ENCODE assay signal across 25 mouse cellular contexts in the genomic region with DNA sequence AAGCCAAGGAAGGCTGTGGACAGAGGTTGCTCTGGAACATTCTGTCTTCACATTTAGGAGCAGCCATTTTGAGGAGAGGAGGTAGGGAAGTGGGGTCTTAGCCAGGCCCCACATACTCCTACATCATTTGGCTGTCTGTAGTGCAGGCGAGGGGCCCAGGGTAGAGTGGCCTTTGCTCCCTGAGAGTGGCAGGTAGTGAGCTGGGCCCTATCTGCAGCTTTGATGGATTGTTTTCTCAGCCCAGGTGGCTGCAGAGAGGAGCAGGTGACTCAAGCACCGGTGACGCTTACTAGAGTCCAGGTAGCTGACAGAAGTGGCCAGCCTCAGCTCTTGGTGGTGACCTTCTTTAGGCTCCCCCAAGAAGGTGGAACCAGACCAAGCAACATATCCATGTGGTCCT. TPM values are rescaled to one million over a fixed set of nuclear protein-coding genes. Genes with fewer than 3 reads are reported as not detected.
DNase-seq lines count a peak whose midpoint lies in the region; ATAC-seq lines count a peak whose summit lies in the region.
"Had no signal": no experiment of that assay in that cellular context is flagged by ENCODE, and none has a peak within 500 bp of the region (broad histone marks: within the 10 kb centered on the region; RNA-seq: fewer than 3 reads in every experiment).

No protein-coding gene starts in this region.

- WGBS in intestine, embryonic 16.5 days = 64% methylated on average over 3 of the region's 3 CpGs
- WGBS in stomach, embryonic 14.5 days = 66% methylated on average over 3 of the region's 3 CpGs

- no peak overlapping the region for H3K4me3 ChIP-seq in brown adipose tissue, adult 24 weeks (ENCODE audit: insufficient read depth, low read depth, low read length)
- no peak overlapping the region for H3K4me3 ChIP-seq in intestine, embryonic 16.5 days (ENCODE audit: low read length)
- no peak overlapping the region for H3K4me3 ChIP-seq in stomach, embryonic 14.5 days (ENCODE audit: low read depth, low read length)
- H3K4me3 ChIP-seq: embryonic facial prominence, embryonic 12.5 days; embryonic facial prominence, embryonic 15.5 days; gastrocnemius, adult 2 months; heart, embryonic 10.5 days; heart, embryonic 13.5 days had no signal

- no peak overlapping the region for H3K9ac ChIP-seq in intestine, embryonic 16.5 days (ENCODE audit: low read depth, low read length)
- no peak overlapping the region for H3K9ac ChIP-seq in stomach, embryonic 14.5 days (replicated peaks; ENCODE audit: low read depth, low read length)
- H3K9ac ChIP-seq: embryonic facial prominence, embryonic 12.5 days; embryonic facial prominence, embryonic 15.5 days; forebrain, postnatal 0 days; heart, embryonic 13.5 days; hindbrain, embryonic 14.5 days had no signal

- H3K4me1 ChIP-seq in brown adipose tissue, adult 24 weeks (ENCODE audit: control insufficient read depth, insufficient read depth, insufficient read length, low read length) = peaks cover 32% of the 10 kb centered on the region
- peaks cover 10% of the 10 kb centered on the region for H3K4me1 ChIP-seq in intestine, embryonic 16.5 days (ENCODE audit: control insufficient read depth, insufficient read depth, low read length)
- H3K4me1 ChIP-seq in stomach, embryonic 14.5 days (ENCODE audit: control insufficient read depth, insufficient read depth, low read length) = no peaks in the 10 kb centered on the region
- H3K4me1 ChIP-seq: embryonic facial prominence, embryonic 12.5 days; embryonic facial prominence, embryonic 15.5 days had no signal

- peak; percentile 87 for ATAC-seq in intestine, embryonic 16.5 days
- ATAC-seq in stomach, embryonic 14.5 days (ENCODE audit: insufficient number of reproducible peaks, insufficient read depth, low FRiP score, low read depth) = peak; percentile 48; the same call in 1 of the 2 replicates
- ATAC-seq in megakaryocyte progenitor cell, adult 5-6 weeks (replicated peaks; ENCODE audit: poor library complexity) = no peak
- ATAC-seq: forebrain, embryonic 14.5 days; forebrain, postnatal 0 days; hindbrain, postnatal 0 days; inflammation-experienced regulatory T-cells, adult 6 months; Patski had no signal

- no peaks in the 10 kb centered on the region for H3K9me3 ChIP-seq in intestine, embryonic 16.5 days (ENCODE audit: control insufficient read depth, low read length)
- H3K9me3 ChIP-seq in stomach, embryonic 14.5 days (ENCODE audit: control insufficient read depth, low read depth, low read length) = no peaks in the 10 kb centered on the region
- H3K9me3 ChIP-seq: embryonic facial prominence, embryonic 12.5 days; embryonic facial prominence, embryonic 15.5 days; heart, embryonic 10.5 days; heart, embryonic 13.5 days had no signal

- H3K27me3 ChIP-seq in intestine, embryonic 16.5 days (replicated peaks; ENCODE audit: control insufficient read depth, insufficient read depth, low read length) = no peaks in the 10 kb centered on the region
- no peaks in the 10 kb centered on the region for H3K27me3 ChIP-seq in stomach, embryonic 14.5 days (ENCODE audit: control insufficient read depth, insufficient read depth, low read length)
- H3K27me3 ChIP-seq: embryonic facial prominence, embryonic 12.5 days; embryonic facial prominence, embryonic 15.5 days; heart, embryonic 13.5 days had no signal

- H3K27ac ChIP-seq in brown adipose tissue, adult 24 weeks (replicated peaks; ENCODE audit: low read depth, low read length) = 0 out of 2 replicates have a peak overlapping the region, but pooled peaks have one; percentile 63
- H3K27ac ChIP-seq in intestine, embryonic 16.5 days (ENCODE audit: low read length) = 0 out of 2 replicates have a peak overlapping the region, but pooled peaks have one; percentile 13
- H3K27ac ChIP-seq in stomach, embryonic 14.5 days (ENCODE audit: low read length) = no peak overlapping the region
- H3K27ac ChIP-seq: embryonic facial prominence, embryonic 12.5 days; embryonic facial prominence, embryonic 15.5 days; gastrocnemius, adult 2 months; heart, embryonic 10.5 days; heart, embryonic 13.5 days; hindbrain, embryonic 14.5 days; hindbrain, postnatal 0 days had no signal

- DNase-seq in heart, adult 9 months (ENCODE audit: low spot score in 2 of 2) = no peak
- no peak for DNase-seq in layer of hippocampus, adult 9-11 months
- DNase-seq: adrenal gland, postnatal 14 days; cerebellum, adult 11-12 months; cerebellum, adult 8-10 months; cerebellum, postnatal 10 days; forebrain, postnatal 0 days; gastrocnemius, adult 2 months; gastrocnemius, postnatal 25 days; heart, adult 18-20 months; heart, postnatal 14 days; heart, postnatal 4 days had no signal

- H3K4me2 ChIP-seq in intestine, embryonic 16.5 days (ENCODE audit: low read depth, low read length) = no peak overlapping the region
- H3K4me2 ChIP-seq in stomach, embryonic 14.5 days (replicated peaks; ENCODE audit: low read depth, low read length) = no peak overlapping the region
- H3K4me2 ChIP-seq: embryonic facial prominence, embryonic 12.5 days; embryonic facial prominence, embryonic 15.5 days; heart, embryonic 13.5 days; hindbrain, embryonic 14.5 days had no signal

- H3K36me3 ChIP-seq in intestine, embryonic 16.5 days (ENCODE audit: control insufficient read depth, insufficient read depth, low read length) = no peaks in the 10 kb centered on the region
- H3K36me3 ChIP-seq in stomach, embryonic 14.5 days (ENCODE audit: control insufficient read depth, insufficient read depth, low read length) = no peaks in the 10 kb centered on the region
- H3K36me3 ChIP-seq: embryonic facial prominence, embryonic 12.5 days; embryonic facial prominence, embryonic 15.5 days; heart, embryonic 10.5 days; heart, embryonic 13.5 days had no signal

RNA-seq across cellular contexts. Expression of a gene that starts 43.2 kb away (rescaled TPM):
- polyA plus RNA-seq in brown adipose tissue, adult 24 weeks (2012; ENCODE audit: insufficient read depth, insufficient read length, missing spikeins) = 7.6 and 14.4 TPM in 2 replicates
- 49.3 and 52.1 TPM in 2 replicates for polyA plus RNA-seq in intestine, embryonic 16.5 days (2015; fragmentation: Nextera tagmentation; extraction: Ambion mirVana)
- 54.6 and 56.6 TPM in 2 replicates for polyA plus RNA-seq in stomach, embryonic 14.5 days (2014; fragmentation: Nextera tagmentation; extraction: Ambion mirVana)
- total RNA-seq in megakaryocyte progenitor cell, adult 5-6 weeks (2015) = 2.2 and 2.4 TPM in 2 replicates
- total RNA-seq in megakaryocyte progenitor cell, adult 5-6 weeks (2017) = 1.00 and 1.8 TPM in 2 replicates
